Mouse (Mus musculus) spleen, adult 2 months (tissue): ENCODE measurements around the gene Elovl7. TPM values are rescaled to one million over a fixed set of nuclear protein-coding genes. Genes with fewer than 3 reads are reported as not detected.

ENCODE experiments used
- DNase-seq, 2 experiments: peaks; one replicate each; pipeline versions ENCODE4 v3.0.0 to v3.0.0-alpha.2; 2012 to 2021; ENCODE audit warnings: low spot score in 2 of 2, low read depth in 1 of 2
- H3K27ac ChIP-seq: fragments of 200-500 bp; 2 replicates; pipeline ENCODE4 v1.5.1; 2012; ENCODE audit warnings: low read length, inconsistent platforms; ENCODE audit not compliant: insufficient read depth
- H3K27me3 ChIP-seq: fragments of 200-500 bp; 2 replicates; pipeline ENCODE4 v1.6.1; 2012; ENCODE audit warnings: mild to moderate bottlenecking, moderate library complexity, low read length, inconsistent platforms; ENCODE audit not compliant: control insufficient read depth, insufficient read depth
- H3K36me3 ChIP-seq: fragments of 200-500 bp; 2 replicates; pipeline ENCODE4 v1.6.1; 2012; ENCODE audit warnings: mild to moderate bottlenecking, low read length, inconsistent platforms; ENCODE audit not compliant: control insufficient read depth, insufficient read depth
- H3K4me1 ChIP-seq: fragments of 200-500 bp; 2 replicates; pipeline ENCODE4 v1.6.1; 2011; ENCODE audit warnings: inconsistent platforms; ENCODE audit not compliant: control insufficient read depth, insufficient read depth, insufficient read length
- H3K4me3 ChIP-seq: fragments of 200-500 bp; 2 replicates; pipeline ENCODE4 v1.5.1; 2011; ENCODE audit warnings: mild to moderate bottlenecking, inconsistent platforms; ENCODE audit not compliant: insufficient read depth, insufficient read length; ENCODE audit errors: extremely low read depth
- CTCF ChIP-seq: fragments of 200-500 bp; IDR thresholded peaks from 2 replicates; pipeline ENCODE4 v1.5.1; 2011; ENCODE audit warnings: mild to moderate bottlenecking, inconsistent platforms; ENCODE audit not compliant: insufficient read depth, insufficient read length, insufficient replicate concordance; ENCODE audit errors: extremely low read depth
- POLR2A ChIP-seq: fragments of 200-500 bp; IDR thresholded peaks from 2 replicates; pipeline ENCODE4 v1.6.1; 2011; ENCODE audit warnings: low read depth, low read length, inconsistent platforms
- WGBS: fragments of 180-500 bp; shearing (Covaris S2); methylation state at CpG from one replicate; pipeline ENCODE4 v1.1.7; 2018; 5-methylcytosine and 5-hydroxymethylcytosine counted together
- polyA plus RNA-seq: library from polyadenylated mRNA; depleted of rRNA; stranded (reverse); fragments of >200 nt; gene quantifications from 2 replicates; pipeline ENCODE4 v1.2.3, GENCODE M21; 2012

Gene Elovl7
- polyA plus RNA-seq, 1 experiment: 0.37 TPM

- H3K27ac ChIP-seq: no peak overlapping the region
- H3K4me1 ChIP-seq: no peaks in the 10 kb centered on the region
- DNase-seq: no peak
- TF ChIP-seq POLR2A (no peak), CTCF (no peak)
- peaks cover 33% of the 10 kb centered on the region for H3K36me3 ChIP-seq
- no peaks in the 10 kb centered on the region for H3K27me3 ChIP-seq
- 94% methylated on average over 3 of the region's 3 CpGs for WGBS
- H3K4me3 ChIP-seq: no peak overlapping the region
These were observed 28.7 kb upstream of the Elovl7 start for GRCm38 (mm10) chr13:108185530-108185929.

- H3K36me3 ChIP-seq: peaks cover 19% of the 10 kb centered on the region
- H3K27ac ChIP-seq: no peak overlapping the region
- H3K27me3 ChIP-seq: no peaks in the 10 kb centered on the region
- DNase-seq: no peak
- WGBS: 86% methylated on average over 4 of the region's 4 CpGs
- H3K4me1 ChIP-seq: no peaks in the 10 kb centered on the region
- H3K4me3 ChIP-seq: no peak overlapping the region
- no peak for TF ChIP-seq POLR2A
- TF ChIP-seq CTCF: no peak
These were observed 26.2 kb upstream of the Elovl7 start for GRCm38 (mm10) chr13:108187994-108188393.

DNA sequence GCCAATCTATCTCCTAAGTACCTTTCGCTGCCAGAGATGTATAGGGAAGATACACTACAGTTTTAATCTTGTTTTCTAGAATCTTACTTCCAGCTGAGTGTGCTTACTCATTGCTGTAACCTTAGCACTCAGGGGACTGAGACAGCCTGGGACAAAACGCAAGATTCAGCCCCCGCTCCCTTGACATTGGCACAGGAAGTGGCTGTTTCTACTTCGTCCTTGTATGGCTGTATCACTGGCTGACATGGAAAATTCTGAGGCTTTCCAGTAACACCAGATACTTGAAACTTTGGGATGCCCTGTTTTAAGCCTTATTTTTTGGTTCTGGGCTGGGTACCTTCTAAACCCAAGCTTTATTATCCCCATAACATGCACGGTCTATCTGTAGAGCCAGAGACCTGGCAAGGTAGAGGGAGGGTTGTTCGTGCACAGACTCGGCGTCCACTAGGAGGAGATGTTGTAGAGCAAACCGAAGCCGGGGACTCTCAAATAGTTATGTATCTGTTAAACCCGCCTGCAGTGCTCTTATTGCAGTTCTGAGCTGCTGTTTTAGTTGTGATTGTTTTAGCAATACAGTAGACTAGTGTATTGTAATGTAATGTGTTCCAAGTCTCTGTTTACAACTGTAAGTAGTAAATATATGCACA is 23.0 kb upstream of the Elovl7 start:
- H3K4me3 ChIP-seq: no peak overlapping the region
- H3K36me3 ChIP-seq: peaks cover 14% of the 10 kb centered on the region
- peak; percentile 11 to 25 for DNase-seq
- WGBS: 42% methylated on average over 11 of the region's 11 CpGs
- no peaks in the 10 kb centered on the region for H3K4me1 ChIP-seq
- no peaks in the 10 kb centered on the region for H3K27me3 ChIP-seq
- H3K27ac ChIP-seq: no peak overlapping the region
- TF ChIP-seq CTCF: peak; percentile 51; the same call in 1 of the 2 replicates
- no peak for TF ChIP-seq POLR2A

DNA sequence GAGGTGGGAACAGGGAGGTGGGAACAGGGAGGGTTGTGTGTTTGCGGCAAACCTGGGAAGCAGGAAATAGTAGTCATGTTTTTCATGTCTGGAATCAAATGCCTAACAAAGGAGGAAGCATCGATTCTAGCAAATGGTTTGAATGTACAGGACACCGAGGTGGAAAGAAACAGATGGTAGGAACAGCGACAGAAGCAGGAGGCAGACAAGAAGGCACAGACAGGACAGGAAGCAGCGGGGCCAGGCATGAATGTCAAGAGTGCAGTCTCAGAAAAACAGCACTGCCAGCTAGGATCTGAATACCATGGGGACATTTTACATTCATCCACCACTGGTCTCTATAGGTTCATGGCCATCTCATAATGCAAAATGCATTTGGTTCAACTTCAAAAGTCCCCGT is 18.7 kb upstream of the Elovl7 start:
- no peak overlapping the region for H3K27ac ChIP-seq
- TF ChIP-seq POLR2A (no peak), CTCF (no peak)
- H3K4me1 ChIP-seq: no peaks in the 10 kb centered on the region
- WGBS: 87% methylated on average over 6 of the region's 6 CpGs
- no peaks in the 10 kb centered on the region for H3K27me3 ChIP-seq
- DNase-seq: no peak
- no peak overlapping the region for H3K4me3 ChIP-seq
- peaks cover 6% of the 10 kb centered on the region; the same call in 1 of the 2 replicates for H3K36me3 ChIP-seq

GRCm38 (mm10) chr13:108204857-108205256 is 9.3 kb upstream of the Elovl7 start:
- WGBS: 89% methylated on average over 3 of the region's 3 CpGs
- no peak overlapping the region for H3K27ac ChIP-seq

DNA sequence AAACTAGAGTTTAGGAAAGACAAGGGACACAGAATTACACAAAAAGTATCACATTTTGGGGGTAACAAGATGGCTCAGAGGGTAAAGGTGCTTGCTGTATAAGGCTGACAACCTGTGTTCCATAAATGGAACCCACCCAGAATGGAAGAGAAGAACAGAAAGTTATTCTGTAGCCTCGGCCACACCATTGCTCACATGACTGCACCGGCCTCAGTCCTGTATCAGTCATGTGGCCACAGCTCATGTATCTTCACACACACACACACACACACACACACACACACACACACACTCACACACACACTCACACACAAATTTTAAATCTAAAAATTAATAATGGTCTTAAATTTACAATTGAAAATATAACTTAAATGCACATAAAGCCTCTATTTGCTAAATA is 6.8 kb upstream of the Elovl7 start:
- no peak for DNase-seq
- H3K27ac ChIP-seq: no peak overlapping the region
- WGBS: 94% methylated on average over 2 of the region's 2 CpGs
- no peaks in the 10 kb centered on the region for H3K36me3 ChIP-seq
- TF ChIP-seq CTCF: no peak
- no peak for TF ChIP-seq POLR2A
- H3K4me3 ChIP-seq: no peak overlapping the region
- H3K27me3 ChIP-seq: no peaks in the 10 kb centered on the region
- no peaks in the 10 kb centered on the region for H3K4me1 ChIP-seq

More at GRCm38 (mm10) chr13:108204857-108205256, 9.3 kb upstream of the Elovl7 start:
- TF ChIP-seq POLR2A (no peak), CTCF (no peak)
- DNase-seq: no peak
- H3K27me3 ChIP-seq: no peaks in the 10 kb centered on the region
- H3K4me1 ChIP-seq: no peaks in the 10 kb centered on the region
- no peak overlapping the region for H3K4me3 ChIP-seq
- no peaks in the 10 kb centered on the region for H3K36me3 ChIP-seq

DNA sequence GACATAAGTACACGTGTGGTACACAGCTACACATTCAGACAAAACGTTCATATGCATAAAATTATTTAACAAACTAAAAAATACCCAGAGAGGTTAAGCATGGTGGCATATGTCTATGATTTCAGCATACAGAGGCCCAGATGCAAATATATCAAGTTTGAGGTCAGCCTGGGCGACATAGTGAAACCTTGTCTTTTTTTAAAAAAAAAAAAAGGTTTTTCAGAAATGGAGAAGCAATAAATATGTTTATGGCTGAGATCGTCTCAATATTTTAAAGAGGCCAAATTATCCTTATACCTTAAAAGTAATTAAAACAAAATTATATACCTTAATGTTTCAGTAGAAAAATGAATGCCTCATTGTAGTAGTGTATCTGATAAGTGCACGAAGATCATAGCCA is 6.1 kb upstream of the Elovl7 start:
- TF ChIP-seq CTCF: no peak
- TF ChIP-seq POLR2A: no peak
- DNase-seq: no peak
- Histone ChIP-seq H3K27ac (no peak overlapping the region), H3K36me3 (no peaks in the 10 kb centered on the region), H3K4me3 (no peak overlapping the region), H3K27me3 (no peaks in the 10 kb centered on the region), H3K4me1 (no peaks in the 10 kb centered on the region)
- WGBS: 80% methylated on average over 5 of the region's 5 CpGs
